Mouse (Mus musculus) liver, embryonic 14.5 days (tissue): Measurements from ENCODE around the gene Cacng2. TPM values are rescaled to one million over a fixed set of nuclear protein-coding genes. Genes with fewer than 3 reads are reported as not detected.

ENCODE experiments used
- ATAC-seq: fragments of 200-750 bp; cut with Nextera tagmentation; 2 replicates; pipeline ENCODE4 v1.8.0; 2017; ENCODE audit warnings: moderate number of reproducible peaks, mild to moderate bottlenecking, moderate library complexity; ENCODE audit not compliant: insufficient read depth
- DNase-seq, 3 experiments: peaks; one replicate each; pipeline ENCODE4 v3.0.0-alpha.2; 2012 to 2013; ENCODE audit warnings: low read depth in 3 of 3, low spot score in 3 of 3
- H3K27ac ChIP-seq: fragments of 300-500 bp; sonication (generic); 2 replicates; pipeline ENCODE4 v1.5.1; 2014; ENCODE audit warnings: moderate library complexity, mild to moderate bottlenecking, control low read depth, inconsistent platforms
- H3K27me3 ChIP-seq: fragments of 300-500 bp; sonication (generic); 2 replicates; pipeline ENCODE4 v1.6.1; 2014; ENCODE audit warnings: mild to moderate bottlenecking, low read length, moderate library complexity; ENCODE audit not compliant: control insufficient read depth, insufficient read depth
- H3K36me3 ChIP-seq: fragments of 300-500 bp; sonication (generic); replicated peaks from 2 replicates; pipeline ENCODE4 v1.6.1; 2014; ENCODE audit warnings: low read depth; ENCODE audit not compliant: control insufficient read depth, insufficient read depth
- H3K4me1 ChIP-seq, 2 experiments: fragments of 200-500 bp in 1 of 2; fragments of 300-500 bp in 1 of 2; sonication (generic) in 1 of 2; replicated peaks; 2 replicates each; pipeline ENCODE4 v1.6.1; 2012 to 2014; ENCODE audit warnings: antibody characterized with exemption in 1 of 2, inconsistent platforms in 1 of 2, low read length in 1 of 2; ENCODE audit not compliant: control insufficient read depth in 2 of 2, insufficient read depth in 2 of 2
- H3K4me2 ChIP-seq: fragments of 300-500 bp; sonication (generic); 2 replicates; pipeline ENCODE4 v1.6.1; 2014; ENCODE audit warnings: low read depth, mild to moderate bottlenecking, control low read depth, moderate library complexity
- H3K4me3 ChIP-seq, 2 experiments: fragments of 200-500 bp in 1 of 2; fragments of 300-500 bp in 1 of 2; sonication (generic) in 1 of 2; 2 replicates each; pipeline ENCODE4 v1.5.1; 2012 to 2014; ENCODE audit warnings: low read depth in 2 of 2, low read length in 2 of 2, mild to moderate bottlenecking in 2 of 2, control low read depth in 1 of 2, inconsistent platforms in 1 of 2, moderate library complexity in 1 of 2; ENCODE audit not compliant: insufficient read depth in 1 of 2
- H3K9ac ChIP-seq: fragments of 300-500 bp; sonication (generic); replicated peaks from 2 replicates; pipeline ENCODE4 v1.6.1; 2014; ENCODE audit warnings: mild to moderate bottlenecking, control low read depth, moderate library complexity
- H3K9me3 ChIP-seq: fragments of 300-500 bp; sonication (generic); 2 replicates; pipeline ENCODE4 v1.6.1; 2016; ENCODE audit warnings: low read length, mixed read lengths; ENCODE audit not compliant: control insufficient read depth
- CTCF ChIP-seq: IDR thresholded peaks from 2 replicates; pipeline ENCODE4 v1.5.1; 2016; ENCODE audit warnings: antibody characterized with exemption, low read depth, control low read depth
- EP300 ChIP-seq: IDR thresholded peaks from 2 replicates; pipeline ENCODE4 v1.6.1; 2016; ENCODE audit warnings: antibody characterized with exemption, low read depth
- WGBS: fragments of 180-500 bp; shearing (Covaris S2); extraction: QIAGEN DNeasy Blood & Tissue Kit; methylation state at CpG from one replicate; pipeline ENCODE4 v1.1.7; 2014; ENCODE audit not compliant: insufficient replicate concordance; 5-methylcytosine and 5-hydroxymethylcytosine counted together
- polyA plus RNA-seq, 2 experiments: library from polyadenylated mRNA; depleted of rRNA in 1 of 2; stranded (reverse) in 1 of 2; unstranded in 1 of 2; fragments of >200 nt; fragmentation: Nextera tagmentation in 1 of 2; extraction: Ambion mirVana in 1 of 2; gene quantifications; 2 replicates each; pipeline versions ENCODE4 v1.2.1 to v1.2.3; 2012 to 2014

Cacng2 gene
- polyA plus RNA-seq, 2 experiments: not detected

DNA sequence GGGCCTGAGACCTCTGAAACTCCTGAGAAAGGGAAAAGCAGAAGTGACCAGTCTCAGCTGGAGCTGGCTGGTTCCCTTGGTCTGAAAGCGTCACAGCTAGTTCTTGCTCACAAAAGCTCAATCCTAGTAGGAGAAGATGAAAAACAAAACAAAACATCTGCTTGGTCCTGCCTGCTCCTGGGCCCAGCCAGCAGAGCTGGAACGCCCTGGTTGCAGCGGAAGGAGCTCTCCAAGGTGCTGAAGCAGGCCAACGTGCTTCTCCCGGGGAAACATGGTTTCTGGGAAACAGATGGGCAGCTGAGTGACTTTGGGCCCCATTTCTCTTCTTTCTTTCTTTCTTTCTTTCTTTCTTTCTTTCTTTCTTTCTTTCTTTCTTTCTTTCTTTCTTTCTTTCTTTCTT, 53.4 kb downstream of the Cacng2 start:
- H3K27ac ChIP-seq: no peak overlapping the region
- H3K4me1 ChIP-seq: no peaks in the 10 kb centered on the region
- no peak overlapping the region for H3K9ac ChIP-seq
- WGBS: 3% methylated on average over 5 of the region's 5 CpGs
- peak; percentile 15 to 26 (median 20) for DNase-seq
- no peaks in the 10 kb centered on the region for H3K36me3 ChIP-seq
- H3K4me2 ChIP-seq: no peak overlapping the region
- H3K27me3 ChIP-seq: no peaks in the 10 kb centered on the region
- H3K9me3 ChIP-seq: no peaks in the 10 kb centered on the region
- no peak overlapping the region for H3K4me3 ChIP-seq
- ATAC-seq: no peak
- no peak for TF ChIP-seq CTCF
- no peak for TF ChIP-seq EP300

GRCm38 (mm10) chr15:78065541-78065940, 54.3 kb downstream of the Cacng2 start:
- Histone ChIP-seq H3K27ac (no peak overlapping the region), H3K4me3 (no peak overlapping the region), H3K4me1 (no peaks in the 10 kb centered on the region), H3K9ac (no peak overlapping the region), H3K9me3 (no peaks in the 10 kb centered on the region), H3K27me3 (no peaks in the 10 kb centered on the region), H3K36me3 (no peaks in the 10 kb centered on the region), H3K4me2 (no peak overlapping the region)
- TF ChIP-seq CTCF (no peak), EP300 (no peak)
- 66% methylated on average over 5 of the region's 5 CpGs for WGBS
- ATAC-seq: no peak
- no peak for DNase-seq

GRCm38 (mm10) chr15:78064340-78064739, 55.5 kb downstream of the Cacng2 start:
- 46% methylated on average over 6 of the region's 6 CpGs for WGBS
- H3K36me3 ChIP-seq: no peaks in the 10 kb centered on the region
- ATAC-seq (no peak), DNase-seq (no peak)
- H3K27ac ChIP-seq: no peak overlapping the region
- H3K4me2 ChIP-seq: no peak overlapping the region
- H3K9ac ChIP-seq: no peak overlapping the region
- TF ChIP-seq EP300 (no peak), CTCF (no peak)
- H3K4me3 ChIP-seq: no peak overlapping the region
- H3K4me1 ChIP-seq: no peaks in the 10 kb centered on the region
- H3K27me3 ChIP-seq: no peaks in the 10 kb centered on the region
- H3K9me3 ChIP-seq: no peaks in the 10 kb centered on the region

GRCm38 (mm10) chr15:78062467-78062866, 57.4 kb downstream of the Cacng2 start:
- Histone ChIP-seq H3K27ac (no peak overlapping the region), H3K9ac (no peak overlapping the region), H3K27me3 (no peaks in the 10 kb centered on the region), H3K4me2 (no peak overlapping the region), H3K36me3 (no peaks in the 10 kb centered on the region), H3K4me3 (no peak overlapping the region), H3K4me1 (no peaks in the 10 kb centered on the region), H3K9me3 (no peaks in the 10 kb centered on the region)
- 57% methylated on average over 14 of the region's 14 CpGs for WGBS
- ATAC-seq (no peak), DNase-seq (no peak)
- TF ChIP-seq EP300 (no peak), CTCF (no peak)

GRCm38 (mm10) chr15:78056930-78057329, 62.9 kb downstream of the Cacng2 start:
- ATAC-seq (no peak), DNase-seq (no peak)
- Histone ChIP-seq H3K4me1 (no peaks in the 10 kb centered on the region), H3K9me3 (no peaks in the 10 kb centered on the region), H3K27ac (no peak overlapping the region), H3K4me2 (no peak overlapping the region), H3K27me3 (no peaks in the 10 kb centered on the region), H3K4me3 (no peak overlapping the region), H3K36me3 (no peaks in the 10 kb centered on the region), H3K9ac (no peak overlapping the region)
- TF ChIP-seq CTCF (no peak), EP300 (no peak)
- WGBS: 50% methylated on average over 1 of the region's 1 CpGs
